Mouse (Mus musculus) C2C12 (cell line): ENCODE results near the gene Pmepa1.

Experiments used
- CEBPB ChIP-seq: IDR thresholded peaks from one replicate; pipeline ENCODE4 v1.6.1; 2011; ENCODE audit warnings: low read depth, mild to moderate bottlenecking, control low read depth, moderate library complexity
- CTCF ChIP-seq: IDR thresholded peaks from one replicate; pipeline ENCODE4 v1.5.1; 2011; ENCODE audit not compliant: control insufficient read depth, insufficient read depth, insufficient read length
- MAX ChIP-seq: IDR thresholded peaks from one replicate; pipeline ENCODE4 v1.6.1; 2011; ENCODE audit warnings: mild to moderate bottlenecking, control low read depth
- USF1 ChIP-seq: IDR thresholded peaks from one replicate; pipeline ENCODE4 v1.6.1; 2011; ENCODE audit warnings: low read depth, mild to moderate bottlenecking, control low read depth, moderate library complexity

GRCm38 (mm10) chr2:173256552-173256949 is 19.8 kb downstream of the Pmepa1 start:
- no peak for TF ChIP-seq CTCF
- TF ChIP-seq CEBPB: no peak
- TF ChIP-seq MAX: no peak
- no peak for TF ChIP-seq USF1
